Mouse (Mus musculus) gastrocnemius, postnatal 36 days (tissue): Measurements from ENCODE around the gene Gm11213. TPM values are rescaled to one million over a fixed set of nuclear protein-coding genes. Genes with fewer than 3 reads are reported as not detected.

Experiments
- DNase-seq, 2 experiments: peaks; one replicate each; pipeline ENCODE4 v3.0.0; 2022
- intact Hi-C: fragments of 180-260 bp; cut with DNase I; formaldehyde crosslinking; loops from one replicate; pipeline ENCODE4 v1.15.1; 2025
- total RNA-seq, 2 experiments: library from RNA; stranded (reverse); gene quantifications; 2 replicates each; pipeline ENCODE4 v1.2.3; 2021

Gm11213 gene
- total RNA-seq, 2 experiments from 2014 or later, result not detected

DNA sequence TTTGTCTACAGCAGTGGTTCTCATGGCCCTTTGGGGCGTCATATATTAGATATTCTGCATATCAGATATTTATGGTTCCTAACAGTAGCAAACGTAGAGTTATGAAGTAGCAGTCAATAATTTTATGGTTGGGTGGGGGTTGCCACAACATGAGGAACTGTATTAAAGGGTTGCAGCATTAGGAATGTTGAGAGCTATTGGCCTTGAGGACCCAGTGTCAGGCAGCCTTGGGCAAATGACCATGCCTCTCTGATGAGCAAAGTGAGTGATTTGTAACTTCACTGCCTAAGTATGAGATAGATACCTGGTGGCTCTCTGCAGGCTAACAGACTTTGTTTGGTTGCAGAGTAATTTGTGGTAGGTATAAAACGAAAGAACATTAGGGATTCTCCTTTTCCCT, 54.2 kb downstream of the Gm11213 start:
- intact Hi-C loops, result no loop called here
- no peak for DNase-seq

DNA sequence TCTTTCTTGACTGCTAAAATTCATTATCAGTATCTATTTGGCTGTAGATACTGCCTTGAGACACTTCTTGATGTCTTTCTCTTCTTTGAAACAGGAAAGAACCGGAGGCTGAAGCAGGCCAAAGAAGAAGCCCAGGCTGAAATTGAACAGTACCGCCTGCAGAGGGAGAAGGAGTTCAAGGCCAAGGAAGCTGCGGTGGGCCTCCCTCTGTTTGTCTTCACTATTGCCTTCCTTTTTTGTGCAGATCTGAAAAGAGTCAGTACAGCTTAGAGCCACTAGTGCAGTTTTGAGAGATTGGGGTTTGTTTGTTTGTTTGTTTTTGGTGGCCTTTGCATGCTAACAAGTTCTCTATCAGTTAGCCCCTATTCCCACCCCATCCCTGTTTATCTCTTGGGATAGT, 56.6 kb downstream of the Gm11213 start:
- intact Hi-C loops, result no loop called here
- no peak for DNase-seq

DNA sequence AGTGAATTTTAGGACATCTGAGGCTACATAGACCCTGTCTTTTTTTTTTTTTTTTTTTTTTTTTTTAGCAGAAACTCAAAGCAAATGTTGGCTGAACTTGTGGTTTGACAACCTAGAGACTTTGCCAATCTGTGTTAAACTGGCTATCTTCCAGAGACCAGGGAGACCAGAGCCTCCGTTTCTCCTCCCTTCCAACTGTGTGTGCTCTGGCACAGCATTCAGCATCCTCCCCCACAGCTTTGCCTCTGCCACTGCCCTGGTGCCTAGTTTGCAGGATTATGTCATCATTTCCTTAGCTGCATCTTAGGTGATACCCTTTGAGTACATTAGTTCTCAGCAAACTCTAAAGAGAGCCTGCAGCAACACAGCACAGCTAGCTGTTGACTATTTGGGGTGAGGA, 57.3 kb downstream of the Gm11213 start:
- intact Hi-C loops, result no loop called here
- no peak for DNase-seq

Other genes starting within 250 kb of the Gm11213 start
- not detected for gene Orm3, start 249.1 kb downstream of the Gm11213 start, total RNA-seq
- gene Orm2, start 242.8 kb downstream of the Gm11213 start, total RNA-seq, result under 1 TPM in 1 of 2 experiments, not detected in 1; 0.36 TPM
- gene Akna, start 201.9 kb downstream of the Gm11213 start, total RNA-seq, result 1 to 10 TPM; 1.4 to 1.5 TPM
- 1 to 10 TPM; 2.2 to 2.5 TPM for gene Whrn, start 109.3 kb downstream of the Gm11213 start, total RNA-seq
- gene Atp6v1g1, start 60.5 kb downstream of the Gm11213 start, total RNA-seq, result 100 to 1,000 TPM; 209 to 253 TPM
- gene Tmem268, start 46.5 kb downstream of the Gm11213 start, total RNA-seq, result 10 to 100 TPM; 14.0 to 14.5 TPM
- gene Tex48, start 17.2 kb upstream of the Gm11213 start, total RNA-seq, result not detected
- not detected for gene Gm11214, start 58.1 kb upstream of the Gm11213 start, total RNA-seq
- not detected for gene Tnfsf15, start 139.9 kb upstream of the Gm11213 start, total RNA-seq